Mouse (Mus musculus) embryonic fibroblast, embryonic 13.5 days (primary cell): ENCODE results near the gene Sh2b3.

Experiments
- CTCF ChIP-seq: IDR thresholded peaks from 2 replicates; pipeline ENCODE4 v1.5.1; 2011; ENCODE audit warnings: mild to moderate bottlenecking, control low read depth, low read length, moderate library complexity, borderline replicate concordance; ENCODE audit not compliant: insufficient read depth
- POLR2A ChIP-seq: IDR thresholded peaks from 2 replicates; pipeline ENCODE4 v1.6.1; 2011; ENCODE audit warnings: low read depth, mild to moderate bottlenecking, control low read depth, low read length, moderate library complexity

GRCm38 (mm10) chr5:121769827-121770226, 67.6 kb downstream of the Sh2b3 start:
- TF ChIP-seq CTCF (no peak), POLR2A (no peak)
